Mouse (Mus musculus): ENCODE measurements around the gene Sumo2. TPM values are rescaled to one million over a fixed set of nuclear protein-coding genes. Genes with fewer than 3 reads are reported as not detected.
"Not testable (repeated sequence)": the region's sequence is repeated elsewhere in the genome, so short reads cannot be mapped to it uniquely, and the experiment has no call there.

The Sumo2 gene
- 541 and 596 TPM in 2 replicates for total RNA-seq (2014; fragmentation: Nextera tagmentation)
- 518 and 674 TPM in 2 replicates for total RNA-seq (2017)

DNA sequence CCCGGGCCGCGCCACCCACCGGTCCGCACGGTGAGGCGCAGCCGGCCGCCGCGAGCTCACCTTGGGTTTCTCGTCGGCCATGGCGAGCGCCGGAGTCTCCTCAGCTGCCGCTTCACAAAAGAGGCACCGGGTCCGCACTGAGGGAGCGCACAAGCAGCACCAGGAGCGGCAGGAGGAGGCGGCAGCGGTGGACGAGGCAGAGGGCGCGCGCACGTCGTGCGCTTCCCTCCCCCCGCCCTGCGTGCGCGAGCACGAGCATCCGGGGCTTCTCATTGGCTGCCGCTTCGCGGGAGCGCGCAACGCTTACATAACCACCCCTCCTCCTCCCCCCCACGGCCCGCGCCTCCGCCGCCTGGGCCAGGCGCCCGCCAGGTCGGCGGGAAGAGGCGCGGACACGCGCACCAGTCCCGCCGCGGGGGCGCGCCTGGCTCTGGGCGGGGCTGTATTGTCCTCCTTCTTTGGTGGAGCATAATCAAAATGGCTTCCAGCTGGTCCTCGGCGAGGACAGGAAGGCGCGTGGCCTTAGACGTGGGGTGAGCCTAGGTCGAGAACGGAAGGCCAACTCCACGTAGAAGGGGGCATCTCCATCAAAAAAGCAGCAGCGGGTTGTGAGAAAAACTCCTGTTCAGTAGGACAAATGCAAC is at the start of gene Sumo2:
Gene Sumo2, minus strand, starts transcription at position 239 of the 644 bp plus-strand sequence.
- peak; percentile 74 for ATAC-seq (replicated peaks; ENCODE audit: low FRiP score, low TSS enrichment, poor library complexity, severe bottlenecking)

DNA sequence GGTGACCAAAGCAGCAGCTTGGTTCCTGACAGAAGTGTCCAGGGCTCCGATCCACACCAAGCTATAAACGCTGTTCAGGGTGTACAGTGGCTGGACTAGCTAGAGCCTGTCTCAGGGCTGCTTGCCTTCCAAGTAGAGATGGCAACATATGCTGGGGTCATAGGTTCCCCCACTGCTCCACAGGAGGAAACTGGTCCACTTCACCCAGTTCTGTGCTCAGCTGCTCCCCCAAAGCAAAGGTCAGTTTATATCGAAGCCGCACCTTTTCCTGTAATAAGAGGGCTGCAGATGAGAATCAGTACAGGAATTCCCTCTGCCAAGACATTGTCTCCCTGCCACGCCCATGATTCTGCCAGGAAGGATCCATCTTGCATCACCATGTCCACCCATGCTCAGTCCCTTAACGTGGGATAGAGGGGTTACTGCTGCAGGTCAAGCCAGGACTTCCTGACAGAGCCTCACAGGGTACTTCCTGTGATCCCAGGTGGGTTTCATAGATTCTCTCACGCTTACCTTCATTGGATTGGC is 49.6 kb upstream of the Sumo2 start:
- no peak for ATAC-seq (replicated peaks; ENCODE audit: low FRiP score, low TSS enrichment, poor library complexity, severe bottlenecking)

DNA sequence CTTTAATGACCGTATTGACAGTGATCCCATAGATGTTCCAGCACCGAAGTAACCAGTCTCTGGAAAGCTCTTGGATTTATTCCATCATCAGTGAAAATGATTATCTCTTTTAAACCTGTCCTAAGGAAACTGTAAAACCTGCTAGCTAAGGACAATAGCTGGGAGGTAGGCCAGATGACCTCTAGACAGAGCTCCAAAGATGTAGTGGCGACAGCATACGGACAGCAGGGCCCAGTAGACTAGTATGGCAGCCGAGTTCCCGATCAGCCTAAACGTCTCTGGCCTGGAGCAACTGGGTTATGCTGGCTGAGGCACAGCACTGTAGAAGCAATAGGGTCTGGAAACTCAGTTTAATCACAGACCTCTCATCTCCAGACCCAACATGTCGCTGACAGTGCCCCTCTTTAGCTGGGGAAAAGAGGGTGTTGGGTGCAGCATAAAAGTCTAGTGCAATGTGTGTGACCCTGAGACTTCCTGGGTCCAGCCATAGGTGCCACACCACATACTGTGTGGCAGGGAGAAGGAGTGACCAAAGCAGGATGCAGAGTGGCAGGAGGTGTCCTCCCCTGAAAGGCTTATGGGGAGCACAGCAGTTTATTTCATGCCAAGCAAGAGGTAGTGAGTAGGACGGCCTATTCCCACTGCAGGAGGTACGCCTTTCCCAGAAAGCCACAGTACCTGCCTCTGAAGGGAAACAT is 48.4 kb upstream of the Sumo2 start:
- no peak for ATAC-seq (replicated peaks; ENCODE audit: low FRiP score, low TSS enrichment, poor library complexity, severe bottlenecking)

DNA sequence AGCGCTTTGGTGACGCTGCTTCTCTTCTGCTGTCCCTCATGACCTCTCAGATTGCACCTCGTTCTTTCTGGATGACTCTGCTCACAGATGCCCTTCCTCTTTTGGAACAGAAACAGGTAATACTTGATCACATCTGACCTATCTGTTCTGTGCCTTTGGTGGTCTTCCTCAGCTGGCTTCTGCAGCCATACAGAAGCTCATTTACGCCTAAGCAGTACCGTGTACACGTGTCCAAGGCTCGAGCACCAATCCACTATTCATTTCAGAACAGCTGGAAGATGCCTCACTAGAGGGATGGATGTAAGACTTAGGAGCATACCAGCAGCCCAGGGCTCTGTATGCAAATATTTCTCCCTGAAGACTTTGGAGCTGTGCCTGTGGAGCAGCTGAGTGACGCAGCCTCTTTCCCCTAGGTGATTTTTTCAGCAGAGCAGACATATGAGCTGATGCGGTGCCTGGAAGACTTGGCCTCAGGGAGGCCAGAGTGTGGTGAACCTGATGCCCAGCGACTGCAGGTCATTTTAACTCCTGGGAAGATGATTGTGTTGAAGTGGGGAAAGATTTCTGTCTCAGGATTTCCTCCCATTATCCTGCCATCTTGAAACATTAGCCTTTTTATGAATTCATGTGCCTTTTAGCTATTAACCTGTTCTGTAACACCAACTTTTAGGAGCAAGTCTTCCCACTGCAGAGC is 47.0 kb upstream of the Sumo2 start:
- ATAC-seq (replicated peaks; ENCODE audit: low FRiP score, low TSS enrichment, poor library complexity, severe bottlenecking) = no peak

DNA sequence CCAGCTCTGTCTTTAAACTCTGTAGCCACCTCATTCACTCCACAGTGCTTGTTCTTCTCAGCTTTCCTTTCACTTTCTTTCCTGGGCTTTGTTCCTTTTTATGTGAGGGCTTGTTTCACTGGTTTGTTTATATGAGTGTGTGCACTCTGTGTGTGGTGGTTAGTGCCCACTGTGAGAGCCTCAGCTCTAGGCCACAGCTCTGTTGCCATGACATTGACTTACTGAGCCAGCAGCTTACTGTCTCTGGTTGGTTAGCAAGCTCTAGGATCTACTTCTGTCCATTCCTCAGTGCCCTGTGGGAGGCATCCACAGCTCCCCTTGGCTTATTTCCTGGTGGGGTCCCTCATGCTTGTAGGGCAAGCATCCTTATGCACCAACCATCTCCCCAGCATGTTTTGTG is 43.0 kb upstream of the Sumo2 start:
- ATAC-seq (replicated peaks; ENCODE audit: low FRiP score, low TSS enrichment, poor library complexity, severe bottlenecking) = no peak

DNA sequence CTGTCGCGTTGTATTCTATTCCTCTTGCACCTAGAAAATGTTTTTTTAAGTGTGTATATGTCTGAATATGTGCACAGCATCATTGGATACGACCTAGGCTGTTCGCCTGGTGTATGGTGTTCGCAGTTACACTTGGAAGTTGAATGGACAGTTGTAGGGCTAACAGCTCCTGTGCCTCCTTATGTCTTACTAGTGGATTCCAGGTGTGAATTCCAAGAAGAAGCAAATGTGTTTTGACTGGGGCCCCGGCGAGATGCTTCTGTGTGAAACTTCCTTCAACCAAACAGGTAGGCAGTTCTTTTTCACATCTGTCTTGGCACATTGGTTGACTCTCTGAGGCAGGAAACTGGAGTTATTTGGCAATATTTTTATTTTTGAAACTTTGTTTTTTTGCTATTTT is 28.9 kb upstream of the Sumo2 start:
- ATAC-seq (replicated peaks; ENCODE audit: low FRiP score, low TSS enrichment, poor library complexity, severe bottlenecking) = no peak

DNA sequence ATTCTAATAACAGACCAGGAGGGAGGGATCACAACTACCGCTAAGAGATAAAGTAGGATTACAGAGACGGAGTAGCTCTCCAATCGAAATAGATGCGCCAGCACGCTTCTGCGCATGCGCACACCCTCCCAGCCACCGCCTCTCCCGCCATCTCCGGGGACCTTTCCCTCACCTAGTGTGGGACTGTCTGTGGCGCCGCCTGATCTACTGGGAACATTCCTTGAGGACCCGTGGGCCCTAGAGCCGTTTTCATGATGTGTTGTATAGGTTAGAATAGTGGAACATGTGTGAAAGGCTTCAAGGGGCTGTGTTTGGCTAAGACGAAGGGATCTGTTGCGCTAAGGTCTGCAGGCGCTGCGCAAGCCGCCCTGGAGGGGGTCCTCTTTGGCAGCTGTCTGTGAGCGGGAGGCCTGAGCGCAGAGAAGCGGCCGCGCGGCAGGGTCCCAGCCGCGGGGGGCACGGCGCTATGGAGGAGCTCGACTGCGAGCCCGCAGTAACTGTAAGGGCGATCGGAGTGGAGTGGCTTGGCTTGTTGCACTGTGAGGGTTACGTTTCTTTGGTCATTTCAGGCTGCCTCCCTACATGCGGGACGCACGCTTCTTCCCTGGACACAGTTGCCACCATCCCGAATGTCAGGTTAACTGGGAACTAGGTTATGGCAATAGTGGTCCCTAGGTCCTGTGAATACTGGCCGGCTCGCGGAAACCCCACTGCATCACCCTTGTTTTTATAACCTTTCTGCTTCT is 28.2 kb upstream of the Sumo2 start, which contains the start of gene Nup85:
Gene Nup85, plus strand, starts transcription at position 371 of the 746 bp plus-strand sequence.
- ATAC-seq (replicated peaks; ENCODE audit: low FRiP score, low TSS enrichment, poor library complexity, severe bottlenecking) = peak; percentile 95

DNA sequence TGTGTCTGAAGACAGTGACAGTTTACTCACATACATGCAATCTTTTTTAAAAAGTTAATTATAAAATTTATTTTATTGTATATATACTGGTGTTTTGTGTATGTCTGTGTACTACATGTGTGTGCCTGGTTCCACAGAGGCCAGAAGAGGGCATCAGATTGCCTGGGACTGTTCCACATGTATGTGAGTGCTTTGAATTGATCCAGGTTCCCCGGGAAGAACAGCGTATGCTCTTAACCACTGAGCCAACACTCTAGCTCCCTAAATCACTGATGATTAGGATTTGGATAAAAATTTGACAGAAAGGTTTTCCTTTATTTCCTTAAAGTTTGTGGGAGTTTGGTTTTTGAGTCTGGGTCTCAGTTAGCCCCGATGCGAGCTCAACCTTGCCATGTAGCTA is 27.3 kb upstream of the Sumo2 start:
- peak; percentile 31; the same call in 1 of the 2 replicates for ATAC-seq (replicated peaks; ENCODE audit: low FRiP score, low TSS enrichment, poor library complexity, severe bottlenecking)

DNA sequence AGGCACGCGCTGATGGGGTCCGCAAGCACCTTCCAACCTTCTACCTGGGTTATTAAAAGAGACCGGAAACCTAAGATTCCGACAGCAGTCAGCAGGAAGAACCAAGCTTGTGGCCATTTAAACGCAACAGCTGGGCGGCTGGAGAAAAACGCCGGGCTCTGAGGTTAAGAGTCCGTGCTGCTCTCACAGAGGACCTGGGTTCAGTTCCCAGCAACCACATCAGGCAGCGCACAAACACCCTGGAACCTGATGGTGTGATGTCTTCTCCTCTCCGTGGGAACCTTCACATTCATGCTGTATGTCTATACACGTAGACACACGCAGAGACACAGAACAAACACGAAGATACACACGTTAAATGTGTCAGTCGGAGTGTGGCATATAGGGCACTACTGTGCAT is 19.6 kb upstream of the Sumo2 start:
- ATAC-seq (replicated peaks; ENCODE audit: low FRiP score, low TSS enrichment, poor library complexity, severe bottlenecking) = no peak

DNA sequence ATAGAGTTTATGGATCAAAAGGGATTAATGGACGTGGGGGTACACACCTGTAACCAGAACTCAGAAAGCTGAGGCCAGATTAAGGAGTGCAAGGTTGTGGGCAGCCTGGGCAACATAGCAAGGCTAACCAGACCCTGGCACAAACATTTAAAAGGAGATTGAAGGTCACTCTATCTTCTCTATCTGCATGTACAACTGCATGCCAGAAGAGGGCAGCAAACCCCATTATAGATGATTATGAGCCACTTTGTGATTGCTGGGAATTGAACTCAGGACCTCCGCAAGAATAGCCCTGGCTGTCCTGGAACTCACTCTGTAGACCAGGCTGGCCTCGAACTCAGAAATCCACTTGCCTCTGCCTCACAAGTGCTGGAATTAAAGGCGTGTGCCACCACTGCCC is 16.7 kb upstream of the Sumo2 start:
- ATAC-seq (replicated peaks; ENCODE audit: low FRiP score, low TSS enrichment, poor library complexity, severe bottlenecking) = 0 out of 2 replicates have a peak, but pooled peaks have one; percentile 65

DNA sequence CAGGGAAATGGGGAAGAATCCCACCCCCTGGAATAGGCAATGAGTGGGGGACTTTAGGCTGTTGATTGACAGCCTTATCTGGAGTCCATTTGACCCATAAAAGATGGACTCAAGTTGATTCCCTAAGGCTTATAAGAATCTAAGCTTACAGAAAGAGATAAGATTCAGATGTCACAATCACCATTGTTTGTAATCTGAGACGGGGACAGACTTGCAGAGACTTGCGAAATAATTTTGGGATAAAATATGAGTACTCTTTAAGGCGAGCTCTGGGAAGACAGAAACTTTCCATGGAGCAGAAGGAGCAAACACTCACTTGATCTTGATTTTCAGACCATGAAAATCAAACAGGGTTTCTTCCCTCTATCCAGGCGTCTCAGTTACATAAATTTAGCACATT is 7.5 kb upstream of the Sumo2 start:
- ATAC-seq (replicated peaks; ENCODE audit: low FRiP score, low TSS enrichment, poor library complexity, severe bottlenecking) = no peak

DNA sequence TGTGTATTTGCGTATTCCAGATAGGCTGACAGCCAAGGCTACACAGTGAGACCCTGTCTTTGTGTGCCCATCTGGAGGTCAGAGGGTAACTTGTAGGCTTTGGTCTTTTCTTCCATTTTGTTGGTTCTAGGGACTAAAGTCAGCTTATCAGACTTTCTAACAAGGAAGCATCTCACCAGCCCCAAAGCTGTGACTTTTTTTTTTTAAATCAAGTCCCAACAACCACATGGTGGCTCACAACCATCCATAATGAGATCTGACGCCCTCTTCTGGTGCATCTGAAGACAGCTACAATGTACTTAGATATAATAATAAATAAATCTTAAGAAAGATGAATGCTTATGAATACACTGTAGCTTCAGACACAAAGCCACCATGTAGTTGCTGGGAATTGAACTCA is 2.0 kb upstream of the Sumo2 start:
- peak; percentile 54 for ATAC-seq (replicated peaks; ENCODE audit: low FRiP score, low TSS enrichment, poor library complexity, severe bottlenecking)

DNA sequence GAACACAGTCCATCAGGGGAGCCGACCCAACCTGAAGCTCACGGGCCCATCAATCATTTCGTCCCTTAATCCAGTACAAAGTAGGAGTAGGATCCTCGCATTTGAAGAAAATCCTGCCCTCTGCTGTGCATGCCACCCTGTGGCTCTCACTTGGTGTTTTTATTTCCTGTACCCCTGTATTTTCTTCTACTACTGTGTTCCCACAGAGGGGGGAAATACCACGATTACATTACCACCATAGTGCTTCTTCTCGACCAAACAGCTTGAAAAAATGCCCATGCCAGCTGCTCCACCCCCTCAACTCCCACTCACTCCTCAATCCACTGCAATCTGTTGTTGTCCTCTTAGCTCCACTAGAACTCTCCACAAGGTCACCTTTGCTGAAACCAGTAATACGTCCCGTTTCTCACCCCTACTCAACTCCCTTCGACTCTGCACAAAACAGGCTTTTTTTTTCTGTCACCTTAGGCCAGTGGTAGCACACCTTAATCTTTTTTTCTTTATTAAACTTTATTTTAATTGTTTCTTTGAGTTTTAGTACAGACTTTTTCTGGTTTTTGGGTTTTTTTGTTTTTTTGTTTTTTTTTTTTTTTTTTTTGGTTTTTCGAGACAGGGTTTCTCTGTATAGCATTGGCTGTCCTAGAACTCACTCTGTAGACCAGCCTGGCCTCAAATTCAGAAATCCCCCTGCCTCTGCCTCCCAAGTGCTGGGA is 936 bp upstream of the Sumo2 start:
- no peak for ATAC-seq (replicated peaks; ENCODE audit: low FRiP score, low TSS enrichment, poor library complexity, severe bottlenecking)

DNA sequence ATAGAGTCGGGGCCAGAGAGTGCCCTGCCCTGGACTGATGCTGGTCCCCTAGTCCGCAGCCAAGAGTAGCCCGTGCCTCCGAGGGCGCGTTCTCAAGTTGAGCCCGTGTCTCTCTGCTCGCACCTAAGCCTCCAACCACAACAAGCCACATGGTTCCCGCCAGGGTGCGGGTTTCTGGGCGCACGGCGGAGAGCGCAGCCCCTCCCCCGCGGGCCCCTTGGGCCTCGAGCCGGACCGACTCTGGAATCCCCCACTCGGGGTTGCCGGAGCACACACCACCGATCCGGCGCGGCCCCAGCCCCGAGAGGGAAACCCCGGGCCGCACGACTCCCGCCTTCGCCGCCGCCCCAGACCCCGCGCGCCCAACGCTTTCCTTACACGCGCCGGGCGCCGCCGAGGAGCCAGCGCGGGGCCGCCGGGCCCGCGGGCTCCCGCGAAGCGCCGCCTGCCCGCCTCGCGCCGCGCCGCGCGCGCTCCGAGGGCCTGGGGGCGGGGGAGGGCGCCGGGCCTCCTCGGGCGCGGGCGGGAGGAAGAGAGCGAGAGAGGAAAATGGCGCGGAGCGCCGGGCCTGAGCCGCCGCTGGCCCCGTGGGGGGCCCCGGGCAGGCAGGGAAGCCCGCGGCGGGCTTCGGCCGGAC is 557 bp downstream of the Sumo2 start:
- peak; percentile 35 for ATAC-seq (replicated peaks; ENCODE audit: low FRiP score, low TSS enrichment, poor library complexity, severe bottlenecking)

DNA sequence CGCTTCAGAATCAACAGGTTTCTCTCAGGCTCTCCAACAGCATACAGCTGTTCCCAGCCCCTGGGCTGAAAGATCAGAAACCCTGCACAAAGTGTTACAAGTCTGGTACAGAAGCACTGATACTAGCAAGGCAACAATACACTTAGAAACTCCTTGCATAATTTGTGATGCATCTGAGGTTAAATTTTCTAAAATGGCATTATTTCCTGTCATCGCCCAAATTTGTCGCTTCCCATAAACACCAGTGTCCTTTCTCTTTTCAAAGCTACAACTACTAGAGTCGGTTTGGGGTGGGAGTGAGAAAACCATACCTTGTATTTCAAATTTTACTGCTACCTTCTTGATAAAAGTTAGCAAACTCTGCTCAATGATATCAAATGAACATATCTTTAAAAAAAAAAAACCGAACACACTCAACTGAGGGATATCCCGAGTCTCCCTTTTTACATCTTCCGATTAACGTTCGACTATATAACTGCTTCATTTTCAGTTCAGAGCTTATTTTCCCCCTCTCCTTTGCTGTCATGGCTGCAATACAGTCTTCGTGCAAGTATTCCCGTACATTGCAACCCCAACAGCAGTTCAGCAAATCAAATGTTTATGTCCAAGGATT is 1.2 kb downstream of the Sumo2 start:
- ATAC-seq (replicated peaks; ENCODE audit: low FRiP score, low TSS enrichment, poor library complexity, severe bottlenecking) = no peak

DNA sequence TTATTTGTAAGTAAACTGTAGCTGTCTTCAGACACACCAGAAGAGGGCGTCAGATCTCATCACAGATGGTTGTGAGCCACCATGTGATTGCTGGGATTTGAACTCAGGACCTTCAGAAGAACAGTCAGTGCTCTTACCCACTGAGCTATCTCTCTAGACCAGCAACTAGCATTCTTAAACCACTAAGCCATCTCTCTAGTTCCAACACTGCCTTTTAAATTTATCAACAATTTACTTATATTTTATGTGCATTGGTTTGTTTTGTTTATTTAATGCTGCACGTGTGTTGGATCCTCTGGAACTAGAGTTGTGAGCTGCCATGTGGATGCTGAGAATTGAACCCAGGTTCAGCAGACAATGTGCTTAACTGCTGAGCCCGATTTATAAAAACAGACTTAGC is 9.6 kb downstream of the Sumo2 start:
- ATAC-seq (replicated peaks; ENCODE audit: low FRiP score, low TSS enrichment, poor library complexity, severe bottlenecking) = not testable (repeated sequence)

DNA sequence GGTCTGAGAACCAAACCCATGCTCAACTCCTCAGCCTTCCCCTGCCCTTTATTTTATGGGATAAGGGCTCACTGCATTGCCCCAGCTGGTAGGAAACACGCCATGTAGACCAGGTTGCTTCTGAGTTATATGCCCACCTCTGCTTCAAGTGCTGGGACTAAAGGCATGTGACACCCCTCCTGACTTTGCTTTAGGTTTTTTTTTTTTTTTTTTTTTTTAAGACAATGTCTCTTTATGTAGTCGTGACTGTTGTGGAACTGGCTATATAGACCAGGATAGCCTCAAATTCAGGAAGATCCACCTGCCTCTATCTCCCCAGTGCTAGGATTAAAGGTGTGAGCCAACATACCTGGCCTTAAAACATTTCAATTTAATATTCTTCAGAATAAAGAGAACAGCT is 13.4 kb downstream of the Sumo2 start:
- no peak for ATAC-seq (replicated peaks; ENCODE audit: low FRiP score, low TSS enrichment, poor library complexity, severe bottlenecking)

DNA sequence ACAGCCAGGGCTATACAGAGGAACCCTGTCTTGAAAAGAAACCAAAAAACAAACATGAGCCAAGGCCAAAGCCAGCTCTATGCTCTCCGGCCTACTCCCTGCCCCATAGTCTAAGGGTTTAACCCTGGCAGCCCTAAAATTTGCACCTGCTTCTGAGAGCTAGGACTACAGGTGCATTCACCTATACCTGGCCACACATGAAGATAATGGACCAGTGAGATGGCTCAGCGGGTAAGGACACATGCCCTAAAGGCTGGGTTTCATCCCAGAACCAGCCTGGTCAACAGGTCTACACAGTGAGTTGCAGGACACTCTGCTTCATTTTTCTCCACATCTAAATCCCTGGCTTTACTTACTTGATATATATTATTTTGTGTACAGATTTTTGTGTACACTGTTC is 13.8 kb downstream of the Sumo2 start:
- no peak for ATAC-seq (replicated peaks; ENCODE audit: low FRiP score, low TSS enrichment, poor library complexity, severe bottlenecking)
